Mouse (Mus musculus): ENCODE measurements around the gene Scel.
A peak's percentile ranks its signal among the peaks of the same experiment; 100 is the strongest.

The Scel gene

GRCm38 (mm10) chr14:103575854-103576253 is 62.7 kb downstream of the Scel start:
- no peak for DNase-seq

- no peak for DNase-seq
These were observed 63.9 kb downstream of the Scel start for GRCm38 (mm10) chr14:103577011-103577410.

- no peak for DNase-seq
These were observed 73.5 kb downstream of the Scel start for GRCm38 (mm10) chr14:103586662-103587061.

DNA sequence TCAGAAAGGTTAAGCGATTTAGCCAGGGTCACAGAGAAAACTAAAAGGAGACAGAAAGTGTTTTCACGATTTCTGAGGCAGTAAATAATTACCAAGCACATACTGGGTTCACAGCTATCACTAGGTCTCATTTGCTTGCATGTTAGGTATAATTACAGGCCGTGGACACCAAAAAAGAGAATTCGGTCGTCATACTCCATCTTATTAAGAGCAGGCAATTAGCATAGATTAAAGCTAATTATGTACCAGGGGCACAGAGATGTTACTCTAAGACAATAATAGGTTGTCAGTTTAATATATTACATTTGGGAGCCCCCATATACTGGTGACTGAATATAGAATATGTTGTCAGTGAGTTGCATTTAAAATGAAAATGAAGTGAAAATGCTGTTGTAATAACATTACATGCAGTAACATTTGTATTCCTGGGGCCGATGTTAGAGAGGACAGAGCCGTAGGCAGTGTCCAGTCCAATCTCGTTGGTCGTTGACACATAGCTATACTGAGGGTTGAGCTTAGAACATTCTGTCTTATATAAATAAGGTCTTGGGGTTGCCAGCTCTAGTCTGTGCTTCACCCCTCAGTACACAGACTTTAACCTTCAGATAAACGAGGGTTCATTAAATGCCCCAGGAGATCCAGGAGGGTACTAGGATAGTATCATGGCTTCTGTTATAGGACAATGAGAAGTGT is 74.2 kb downstream of the Scel start:
- no peak for DNase-seq

DNA sequence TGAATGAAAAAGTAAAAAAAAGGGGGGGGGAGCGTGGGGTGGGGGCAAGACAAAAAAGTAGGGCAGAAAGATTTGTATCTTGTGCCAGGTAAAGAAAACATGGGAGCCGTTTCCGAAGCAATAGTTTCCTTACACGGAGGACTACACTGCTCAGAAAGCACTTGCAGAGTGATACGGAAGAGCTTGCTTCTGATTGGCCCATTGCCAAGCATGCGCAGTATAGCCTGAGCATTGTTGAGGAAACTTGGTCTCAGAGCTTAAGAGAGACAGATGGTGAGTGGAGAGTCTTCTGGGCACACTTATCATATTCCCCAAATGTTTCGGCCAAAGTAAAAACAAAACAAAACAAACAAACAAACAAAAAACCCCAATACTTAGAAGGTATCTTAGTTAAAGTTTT is 76.7 kb downstream of the Scel start:
- peak; percentile 15 for DNase-seq

- no peak for DNase-seq
These were observed 82.7 kb downstream of the Scel start for GRCm38 (mm10) chr14:103595870-103596269.

DNA sequence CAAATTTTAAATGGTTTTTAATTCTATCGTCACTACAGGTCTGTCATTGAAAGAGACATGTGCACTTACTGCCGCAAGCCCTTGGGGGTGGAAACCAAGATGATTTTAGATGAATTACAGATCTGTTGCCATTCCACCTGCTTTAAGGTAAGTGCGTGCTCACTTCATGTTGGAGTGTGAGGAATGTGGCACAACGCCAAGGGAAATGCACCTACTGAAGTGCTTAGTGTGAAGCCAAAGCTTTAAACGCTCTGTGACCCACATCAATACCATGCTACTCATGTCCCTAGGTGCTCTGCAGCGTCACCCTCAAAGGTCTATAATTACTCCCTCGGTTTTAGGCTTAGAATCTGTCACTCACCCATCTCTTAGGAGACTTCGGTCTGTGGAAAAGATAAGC is 94.9 kb downstream of the Scel start:
- DNase-seq = no peak

DNA sequence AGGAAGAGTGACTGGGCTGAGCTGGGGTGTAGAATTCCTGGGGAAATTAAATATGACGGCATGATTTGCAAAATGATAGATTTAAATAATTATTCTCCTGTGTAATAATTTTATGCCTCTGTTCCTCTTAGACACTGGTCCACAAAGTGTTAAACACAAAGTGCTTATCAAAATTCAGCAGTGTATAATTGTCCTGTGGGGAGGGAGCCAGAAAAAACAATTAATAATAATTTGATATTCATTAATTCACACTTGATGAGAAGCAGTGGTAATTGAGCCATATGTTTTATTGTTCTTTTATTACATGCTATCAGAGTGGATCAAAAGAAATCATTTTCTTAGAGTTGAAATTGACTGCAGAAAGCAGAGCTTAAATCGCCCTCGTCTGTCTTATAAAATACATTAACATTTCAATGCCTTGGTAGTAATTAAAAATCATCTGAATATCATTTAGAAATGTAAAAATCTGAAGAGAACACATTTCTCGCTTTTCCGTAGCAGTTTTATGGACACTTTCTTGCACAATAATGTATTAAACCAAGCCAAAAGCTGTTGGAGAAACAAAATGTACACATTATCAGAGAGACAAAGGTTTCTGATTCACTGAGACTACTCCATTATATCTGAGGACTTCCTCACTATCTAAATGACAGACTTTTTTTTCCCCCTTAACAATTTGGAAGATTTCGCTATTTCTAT is 100.6 kb downstream of the Scel start:
- no peak for DNase-seq

DNA sequence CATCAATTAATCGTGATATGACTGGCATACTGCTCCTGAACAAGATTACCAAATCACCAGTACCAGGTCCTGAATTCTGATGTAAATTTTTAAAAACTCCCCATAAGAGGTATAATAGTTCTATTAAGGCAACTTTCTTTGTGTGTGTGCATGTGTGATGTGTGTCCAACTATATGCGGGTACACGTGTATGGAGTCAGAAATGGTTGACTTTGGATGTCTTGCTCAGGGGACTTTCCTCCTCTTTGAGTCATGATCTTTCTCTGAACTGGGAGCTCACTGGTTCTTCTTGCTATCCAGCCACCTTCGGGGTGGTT is 101.1 kb downstream of the Scel start:
- no peak for DNase-seq

DNA sequence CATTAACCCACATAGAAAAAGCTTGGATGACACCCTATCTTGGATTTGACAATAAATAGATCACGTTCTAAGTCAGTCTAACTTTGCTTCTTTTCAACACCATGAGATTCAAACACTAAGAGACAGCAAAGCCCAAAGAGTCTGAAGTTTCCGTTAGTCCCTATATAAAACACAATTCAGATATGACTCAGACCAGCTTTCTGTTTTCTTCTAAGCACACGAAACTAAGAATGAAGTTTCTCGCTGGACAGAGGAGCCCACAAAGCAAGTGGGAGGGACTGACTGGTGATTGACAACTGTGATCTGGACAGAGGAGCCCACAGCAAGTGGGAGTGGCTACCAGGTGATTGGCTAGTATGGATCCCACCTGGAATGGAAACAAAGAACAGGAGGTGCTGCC is 106.6 kb downstream of the Scel start:
- no peak for DNase-seq

- DNase-seq = no peak
These were observed 108.1 kb downstream of the Scel start for GRCm38 (mm10) chr14:103621207-103621606.

- DNase-seq = no peak
These were observed 113.0 kb downstream of the Scel start for GRCm38 (mm10) chr14:103626100-103626499.

- DNase-seq = no peak
These were observed 116.7 kb downstream of the Scel start for GRCm38 (mm10) chr14:103629639-103630364.

DNA sequence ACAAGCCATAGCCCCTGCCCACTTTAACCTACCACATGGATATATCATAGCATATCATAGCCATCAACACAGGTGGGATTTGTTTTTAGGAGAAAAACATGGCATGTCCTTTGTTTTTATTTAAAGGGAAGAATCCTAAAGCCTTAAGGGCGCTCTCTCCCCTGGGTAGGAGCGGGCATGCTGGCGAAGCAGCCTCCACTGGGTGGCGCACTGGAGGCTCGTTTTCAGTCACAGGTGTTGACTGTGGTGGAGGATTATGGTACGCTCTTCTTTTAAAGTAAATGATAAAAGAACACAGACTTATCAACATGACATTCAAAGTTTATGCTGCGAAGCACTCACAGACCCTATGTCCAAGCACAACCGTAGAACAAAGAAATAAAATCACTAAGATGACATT is 117.4 kb downstream of the Scel start:
- peak; percentile 76 for DNase-seq

DNA sequence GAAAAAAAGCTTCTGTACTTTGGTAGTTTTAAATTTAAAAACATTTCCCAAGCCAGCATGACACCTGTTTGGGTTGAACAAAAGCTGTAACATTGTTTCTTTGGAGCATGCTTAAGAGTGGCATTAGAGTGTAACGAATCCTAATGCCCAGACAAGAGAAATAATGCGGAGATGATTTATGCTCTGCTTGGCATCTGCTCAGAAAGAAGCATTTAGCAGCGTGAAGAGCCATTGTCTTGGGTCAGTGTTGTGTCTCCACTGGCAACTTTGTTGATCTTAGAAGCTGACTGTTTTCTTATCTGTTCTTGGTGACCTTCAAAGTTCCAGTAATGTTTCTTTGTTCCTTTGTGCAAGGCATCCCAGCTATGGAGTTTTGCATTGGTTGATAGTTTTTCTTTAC is 130.8 kb downstream of the Scel start:
- DNase-seq = no peak

- no peak for DNase-seq
These were observed 134.8 kb downstream of the Scel start for GRCm38 (mm10) chr14:103647981-103648380.

DNA sequence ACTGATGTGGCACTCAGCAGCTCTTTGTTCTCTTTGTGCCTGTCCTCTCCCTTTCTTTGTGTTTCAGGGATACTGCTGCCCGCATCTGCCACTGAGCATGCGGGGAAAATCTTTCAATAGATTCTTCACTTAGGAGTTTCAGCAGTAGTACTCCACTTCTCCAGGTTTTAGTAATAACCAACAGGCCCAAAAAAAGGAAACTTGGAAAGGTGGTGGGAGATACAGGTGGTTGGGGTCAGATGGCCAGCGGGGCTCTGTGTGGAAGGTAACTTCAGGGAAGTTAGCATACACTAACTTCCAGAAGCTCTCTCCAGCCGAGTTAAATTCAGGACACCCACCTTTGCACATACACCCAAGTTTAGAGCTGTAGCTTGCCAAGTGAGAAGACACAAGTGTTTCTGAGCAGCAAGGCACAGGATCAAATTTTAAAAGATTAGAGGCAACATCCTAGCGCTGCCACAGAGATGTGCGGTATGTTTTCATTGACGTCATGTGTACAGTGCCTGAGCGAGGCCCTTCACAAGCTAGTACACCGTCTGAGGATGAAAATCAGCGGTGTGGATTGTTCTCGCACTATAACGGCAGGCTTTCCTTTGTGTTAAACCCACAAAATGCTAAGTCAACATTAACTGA is 135.6 kb downstream of the Scel start:
- no peak for DNase-seq

GRCm38 (mm10) chr14:103649302-103649701 is 136.2 kb downstream of the Scel start:
- DNase-seq = no peak

GRCm38 (mm10) chr14:103649896-103650334 is 136.8 kb downstream of the Scel start, which contains the start of gene Slain1:
Gene Slain1, plus strand, starts transcription at chr14:103650228.
- peak; percentile 91 for DNase-seq

DNA sequence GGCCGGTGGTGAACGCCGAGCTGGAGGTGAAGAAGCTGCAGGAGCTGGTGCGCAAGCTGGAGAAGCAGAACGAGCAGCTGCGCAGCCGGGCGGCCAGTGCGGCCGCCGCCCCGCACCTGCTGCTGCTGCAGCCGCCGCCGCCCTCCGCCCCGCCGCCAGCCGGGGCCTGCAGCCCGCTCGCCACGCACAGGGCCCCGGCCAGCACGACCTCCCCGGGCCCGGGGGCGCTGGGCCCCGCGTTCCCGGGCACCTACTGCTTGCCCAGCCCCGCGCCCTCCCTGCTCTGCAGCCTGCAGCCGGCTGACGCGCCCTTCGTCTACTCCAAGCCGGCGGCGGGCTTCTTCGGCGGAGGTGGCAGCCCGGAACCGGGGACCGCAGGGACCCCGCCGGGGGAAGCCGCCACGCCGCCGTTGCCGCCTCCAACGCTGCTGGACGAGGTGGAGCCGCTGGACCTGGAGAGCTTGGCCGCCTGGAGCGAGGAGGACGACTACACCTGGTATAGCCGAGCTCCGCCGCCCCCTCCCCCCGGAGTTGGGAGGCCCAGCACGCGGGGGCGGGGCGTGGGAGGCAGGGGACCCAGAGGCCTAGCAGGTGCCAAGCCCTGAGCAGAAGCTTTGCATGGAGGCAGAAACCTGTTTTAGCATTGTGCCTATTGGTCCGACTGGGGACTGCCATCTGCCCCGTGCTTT is 137.4 kb downstream of the Scel start:
- DNase-seq = peak; percentile 78

DNA sequence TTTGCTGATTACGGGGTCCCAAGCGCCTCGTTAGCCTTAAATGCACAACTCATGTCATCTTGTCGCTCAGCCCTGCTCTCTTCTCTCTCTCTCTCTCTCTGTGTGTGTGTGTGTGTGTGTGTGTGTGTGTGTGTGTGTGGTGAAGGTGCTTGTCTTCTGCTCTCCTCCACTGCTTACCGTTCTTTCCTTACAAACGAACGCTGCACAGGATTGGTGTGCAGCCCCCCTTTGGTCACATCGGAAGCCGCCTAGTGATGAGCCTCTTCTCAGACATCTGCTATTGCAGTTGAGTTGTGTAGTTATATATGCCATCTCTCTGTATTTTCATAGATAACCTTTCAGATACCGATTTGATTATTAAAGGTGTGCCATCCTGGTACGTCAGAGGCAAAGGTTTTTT is 138.0 kb downstream of the Scel start:
- no peak for DNase-seq

- DNase-seq = no peak
These were observed 138.4 kb downstream of the Scel start for GRCm38 (mm10) chr14:103651562-103651961.

DNA sequence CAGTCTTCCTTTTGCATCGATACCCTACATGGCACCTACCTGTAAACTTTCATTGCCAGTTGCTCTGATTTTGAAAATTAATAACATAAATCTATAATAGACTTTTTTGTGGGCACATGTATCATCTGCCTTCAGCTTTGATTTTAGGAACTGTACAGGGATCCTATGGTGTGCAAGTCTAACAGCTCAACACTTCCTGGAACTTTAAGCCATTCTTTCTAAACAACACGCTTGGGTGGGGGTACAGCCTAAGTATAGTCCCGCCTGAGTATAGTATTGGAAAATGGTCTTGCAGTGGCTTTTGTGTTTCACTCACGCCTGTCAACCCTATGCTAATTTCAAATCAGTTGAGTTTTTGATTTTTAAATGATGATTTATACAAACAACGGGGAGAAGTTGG is 139.4 kb downstream of the Scel start:
- no peak for DNase-seq

All from right cerebral cortex, postnatal 25 days (tissue).